Comparison of ENCODE assay signal across 22 mouse cellular contexts in genomic region chr4:56136837-56137236, GRCm38 (mm10).
A peak's percentile ranks its signal among the peaks of the same experiment; 100 is the strongest.
DNase-seq lines count a peak whose midpoint lies in the region; ATAC-seq and TF ChIP-seq lines count a peak whose summit lies in the region.
"Had no signal": no experiment of that assay in that cellular context is flagged by ENCODE, and none has a peak within 500 bp of the region (broad histone marks: within the 10 kb centered on the region; RNA-seq: fewer than 3 reads in every experiment).

No protein-coding gene starts in this region.

- H3K79me2 ChIP-seq in myocyte (ENCODE audit: control insufficient read depth, insufficient read depth) = no peaks in the 10 kb centered on the region

- no peak overlapping the region for H3K4me2 ChIP-seq in forebrain, embryonic 14.5 days (ENCODE audit: low read length)
- H3K4me2 ChIP-seq in forebrain, embryonic 12.5 days = no peak overlapping the region
- peak overlapping the region; percentile 58 for H3K4me2 ChIP-seq in myocyte (ENCODE audit: low read depth)
- H3K4me2 ChIP-seq: hindbrain, embryonic 15.5 days; liver, embryonic 15.5 days; lung, embryonic 15.5 days had no signal

- CTCF ChIA-PET in Patski (lab: Charles Lee) = no interaction called here

- TF ChIP-seq POLR2A in myocyte (IDR thresholded peaks at IDR 0.05; ENCODE audit: insufficient read length, low read depth) = no peak

- H3K27ac ChIP-seq in forebrain, embryonic 14.5 days (ENCODE audit: low read depth, low read length) = no peak overlapping the region
- no peak overlapping the region for H3K27ac ChIP-seq in forebrain, embryonic 12.5 days
- H3K27ac ChIP-seq: heart, embryonic 10.5 days; hindbrain, embryonic 15.5 days; limb, embryonic 10.5 days; liver, embryonic 15.5 days; lung, embryonic 15.5 days; macrophage had no signal

- no peaks in the 10 kb centered on the region for H3K27me3 ChIP-seq in forebrain, embryonic 14.5 days (replicated peaks; ENCODE audit: control insufficient read depth, insufficient read depth, low read length)
- H3K27me3 ChIP-seq in forebrain, embryonic 12.5 days = no peaks in the 10 kb centered on the region
- H3K27me3 ChIP-seq in Patski (no peaks in the 10 kb centered on the region), myocyte (ENCODE audit: control insufficient read depth, insufficient read depth, insufficient read length) (no peaks in the 10 kb centered on the region)
- H3K27me3 ChIP-seq: hindbrain, embryonic 15.5 days; liver, embryonic 15.5 days; lung, embryonic 15.5 days had no signal

- no peak overlapping the region for H3K9ac ChIP-seq in forebrain, embryonic 14.5 days (ENCODE audit: low read length)
- H3K9ac ChIP-seq in forebrain, embryonic 12.5 days = no peak overlapping the region
- H3K9ac ChIP-seq: hindbrain, embryonic 15.5 days; liver, embryonic 15.5 days; lung, embryonic 15.5 days had no signal

- no peak for TF ChIP-seq CTCF in Patski (IDR thresholded peaks at IDR 0.05)

- POLR2A ChIA-PET in Patski (lab: Charles Lee) = no interaction called here

- no peak for ATAC-seq in forebrain, embryonic 14.5 days
- ATAC-seq in forebrain, embryonic 12.5 days (ENCODE audit: low FRiP score) = no peak
- ATAC-seq in Patski = peak; percentile 54
- ATAC-seq: activated CD4-positive, CD25-positive, alpha-beta regulatory T cell, adult 4 months; midbrain, embryonic 16.5 days had no signal

- 82% methylated on average over 3 of the region's 3 CpGs for WGBS in forebrain, embryonic 14.5 days
- 87% methylated on average over 3 of the region's 3 CpGs for WGBS in forebrain, embryonic 12.5 days

- no peaks in the 10 kb centered on the region for H3K9me3 ChIP-seq in forebrain, embryonic 14.5 days (replicated peaks; ENCODE audit: control insufficient read depth, low read length)
- H3K9me3 ChIP-seq in forebrain, embryonic 12.5 days = no peaks in the 10 kb centered on the region
- H3K9me3 ChIP-seq: heart, embryonic 10.5 days; hindbrain, embryonic 15.5 days; limb, embryonic 10.5 days; liver, embryonic 15.5 days; lung, embryonic 15.5 days had no signal

- in situ Hi-C loops in Patski (cut with MboI; ENCODE audit: low pct_unique_long_range_greater_than_20kb) = no loop called here

- no peak overlapping the region for H3ac ChIP-seq in myocyte (ENCODE audit: control insufficient read depth, insufficient read length)

- no peak overlapping the region for H3K4me3 ChIP-seq in forebrain, embryonic 14.5 days (ENCODE audit: low read depth, low read length)
- H3K4me3 ChIP-seq in forebrain, embryonic 12.5 days (replicated peaks) = no peak overlapping the region
- H3K4me3 ChIP-seq in myocyte = no peak overlapping the region
- H3K4me3 ChIP-seq: erythroblast, embryonic 14.5 days; heart, embryonic 10.5 days; hindbrain, embryonic 15.5 days; limb, embryonic 10.5 days; liver, embryonic 15.5 days; lung, embryonic 15.5 days had no signal

- H3K4me1 ChIP-seq in forebrain, embryonic 14.5 days (ENCODE audit: control insufficient read depth, insufficient read depth, low read length) = no peaks in the 10 kb centered on the region
- H3K4me1 ChIP-seq in forebrain, embryonic 12.5 days = 0 out of 2 replicates have a peak, but pooled peaks cover 6% of the 10 kb centered on the region
- H3K4me1 ChIP-seq: heart, embryonic 10.5 days; limb, embryonic 10.5 days; liver, embryonic 15.5 days; lung, embryonic 15.5 days had no signal

- DNase-seq in forebrain, embryonic 14.5 days (ENCODE audit: low spot score) = peak; percentile 12
- DNase-seq in MN1 (ENCODE audit: low spot score) (peak; percentile 81), Patski (ENCODE audit: low read depth, low spot score) (peak; percentile 56)
- DNase-seq in gastrocnemius, postnatal 25 days = no peak
- no peak for DNase-seq in embryo, embryonic 10 days (ENCODE audit: low spot score)
- DNase-seq: adrenal gland, postnatal 25 days; cerebellum, adult 18-20 months; kidney, adult 8-10 months; kidney, postnatal 10 days; liver; thymus, postnatal 14 days had no signal

- H3K36me3 ChIP-seq in forebrain, embryonic 14.5 days (ENCODE audit: control insufficient read depth, insufficient read depth, low read length) = no peaks in the 10 kb centered on the region
- H3K36me3 ChIP-seq in forebrain, embryonic 12.5 days (replicated peaks) = no peaks in the 10 kb centered on the region
- no peaks in the 10 kb centered on the region for H3K36me3 ChIP-seq in myocyte (ENCODE audit: control insufficient read depth, insufficient read depth)
- H3K36me3 ChIP-seq: heart, embryonic 10.5 days; hindbrain, embryonic 15.5 days; limb, embryonic 10.5 days; liver, embryonic 15.5 days; lung, embryonic 15.5 days had no signal

TF ChIP-seq in myocyte, 11 proteins besides CTCF, POLR2A, EP300 and RAD21:
- TF ChIP-seq E2F4 (IDR thresholded peaks at IDR 0.05; ENCODE audit: insufficient read depth) (no peak), SRF (IDR thresholded peaks at IDR 0.05; ENCODE audit: control insufficient read depth, insufficient read length, low read depth) (no peak), MYOD1 (IDR thresholded peaks at IDR 0.05; ENCODE audit: control insufficient read depth in 1 of 3, insufficient read length in 2 of 3, low read depth in 2 of 3) (no peak), POLR2AphosphoS2 (IDR thresholded peaks at IDR 0.05; ENCODE audit: insufficient read length, low read depth) (no peak), TCF12 (IDR thresholded peaks at IDR 0.05; ENCODE audit: insufficient read depth, poor library complexity, severe bottlenecking) (no peak), TCF3 (IDR thresholded peaks at IDR 0.05; ENCODE audit: insufficient read length, low read depth) (no peak), MYOG (IDR thresholded peaks at IDR 0.05; ENCODE audit: control insufficient read depth in 1 of 3, insufficient read depth in 1 of 3, insufficient read length in 2 of 3, low read depth in 2 of 3) (no peak), USF1 (IDR thresholded peaks at IDR 0.05; ENCODE audit: low read depth) (no peak), REST (IDR thresholded peaks at IDR 0.05; ENCODE audit: insufficient read depth, insufficient read length) (no peak), CEBPB (IDR thresholded peaks at IDR 0.05; ENCODE audit: insufficient read depth, poor library complexity, severe bottlenecking) (no peak), MAX (IDR thresholded peaks at IDR 0.05; ENCODE audit: low read depth) (no peak)

Comparison
In these comparisons a context has a peak if more than half of its experiments do, and no peak if none do; other contexts are left out.
1. DNase-seq: peak in forebrain, embryonic 14.5 days (single experiment), MN1 (single experiment) and Patski (single experiment); none in gastrocnemius, postnatal 25 days (single experiment) and embryo, embryonic 10 days (single experiment).